ENCODE assay signal across 23 mouse cellular contexts in the genomic region with DNA sequence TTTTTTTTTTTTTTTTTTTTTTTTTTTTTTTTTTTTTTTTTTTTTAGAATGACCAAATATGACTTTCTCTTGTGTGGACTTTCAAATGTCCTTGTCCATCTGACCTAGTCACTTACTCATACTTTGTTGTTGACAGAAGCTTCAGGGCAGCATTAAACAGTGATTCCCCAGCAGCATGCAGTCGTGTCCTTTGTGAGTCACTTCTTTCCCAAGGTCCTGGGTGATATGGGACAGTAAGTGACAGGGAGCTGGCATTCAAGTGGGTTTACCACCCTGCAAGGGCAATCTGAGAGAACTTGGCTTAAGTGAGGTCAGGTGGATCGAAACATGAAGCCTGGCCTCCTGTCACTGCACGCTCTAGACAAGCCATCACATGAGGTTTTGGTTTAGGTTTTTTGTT.
DNase-seq lines count a peak whose midpoint lies in the region; ATAC-seq lines count a peak whose summit lies in the region.
"Had no signal": no experiment of that assay in that cellular context is flagged by ENCODE, and none has a peak within 500 bp of the region (broad histone marks: within the 10 kb centered on the region; RNA-seq: fewer than 3 reads in every experiment).

No protein-coding gene starts in this region.

- ATAC-seq in liver, embryonic 16.5 days (ENCODE audit: low read depth), result peak; percentile 56; the same call in 1 of the 2 replicates
- ATAC-seq in liver, embryonic 11.5 days (replicated peaks; ENCODE audit: low FRiP score), result no peak
- no peak for ATAC-seq in midbrain, embryonic 13.5 days
- ATAC-seq: forebrain, embryonic 14.5 days; midbrain, embryonic 16.5 days had no signal

- H3K4me1 ChIP-seq in heart, embryonic 10.5 days, result peaks cover 11% of the 10 kb centered on the region; the same call in 1 of the 2 replicates
- H3K4me1 ChIP-seq in liver, embryonic 16.5 days (ENCODE audit: control insufficient read depth, low read depth, low read length), result no peaks in the 10 kb centered on the region
- H3K4me1 ChIP-seq in liver, embryonic 11.5 days (replicated peaks; ENCODE audit: control insufficient read depth, insufficient read depth, low read length), result no peaks in the 10 kb centered on the region
- H3K4me1 ChIP-seq in embryonic facial prominence, embryonic 10.5 days, result peaks cover 5% of the 10 kb centered on the region; the same call in 1 of the 2 replicates
- no peaks in the 10 kb centered on the region; the same call in 1 of the 2 replicates for H3K4me1 ChIP-seq in midbrain, embryonic 13.5 days (replicated peaks)
- H3K4me1 ChIP-seq: embryonic facial prominence, embryonic 15.5 days; liver, embryonic 13.5 days had no signal

- peak; percentile 90 for DNase-seq in heart, adult 11 months
- DNase-seq in heart, embryonic 10.5 days (ENCODE audit: low spot score), result no peak
- no peak for DNase-seq in liver, embryonic 11.5 days (ENCODE audit: low spot score)
- DNase-seq in adrenal gland, postnatal 25 days, result peak; percentile 27
- DNase-seq in lung, postnatal 25 days (ENCODE audit: low spot score), result no peak
- no peak for DNase-seq in embryonic facial prominence, embryonic 10.5 days (ENCODE audit: low spot score)
- DNase-seq: cerebellum, adult 9-10 months; gastrocnemius, adult 2 months; kidney, adult 8-10 months; kidney, postnatal 10 days; liver, embryonic 13.5 days; lung, postnatal 4 days; right cerebral cortex, adult 18-20 months; thymus, adult 18-20 months; thymus, postnatal 4 days had no signal

- no peak overlapping the region for H3K4me3 ChIP-seq in heart, embryonic 10.5 days
- H3K4me3 ChIP-seq in liver, embryonic 16.5 days (ENCODE audit: low read depth, low read length), result no peak overlapping the region
- no peak overlapping the region for H3K4me3 ChIP-seq in liver, embryonic 11.5 days (ENCODE audit: low read depth, low read length)
- H3K4me3 ChIP-seq in embryonic facial prominence, embryonic 10.5 days, result no peak overlapping the region
- H3K4me3 ChIP-seq in midbrain, embryonic 13.5 days (replicated peaks), result no peak overlapping the region
- H3K4me3 ChIP-seq: embryonic facial prominence, embryonic 15.5 days; gastrocnemius, adult 2 months; hindbrain, embryonic 15.5 days; limb, embryonic 10.5 days; liver, embryonic 13.5 days; lung, embryonic 15.5 days had no signal

- no peak overlapping the region for H3K4me2 ChIP-seq in liver, embryonic 16.5 days (ENCODE audit: low read depth, low read length)
- H3K4me2 ChIP-seq in liver, embryonic 11.5 days, result no peak overlapping the region
- H3K4me2 ChIP-seq in midbrain, embryonic 13.5 days (replicated peaks), result no peak overlapping the region
- H3K4me2 ChIP-seq: embryonic facial prominence, embryonic 15.5 days; hindbrain, embryonic 15.5 days; liver, embryonic 13.5 days; lung, embryonic 15.5 days had no signal

- H3K9me3 ChIP-seq in heart, embryonic 10.5 days, result no peaks in the 10 kb centered on the region
- no peaks in the 10 kb centered on the region for H3K9me3 ChIP-seq in liver, embryonic 16.5 days (replicated peaks; ENCODE audit: control insufficient read depth, low read length)
- no peaks in the 10 kb centered on the region for H3K9me3 ChIP-seq in liver, embryonic 11.5 days (ENCODE audit: control insufficient read depth, low read length)
- no peaks in the 10 kb centered on the region for H3K9me3 ChIP-seq in embryonic facial prominence, embryonic 10.5 days
- no peaks in the 10 kb centered on the region for H3K9me3 ChIP-seq in midbrain, embryonic 13.5 days
- H3K9me3 ChIP-seq: embryonic facial prominence, embryonic 15.5 days; hindbrain, embryonic 15.5 days; limb, embryonic 10.5 days; liver, embryonic 13.5 days; lung, embryonic 15.5 days had no signal

- no peak overlapping the region for H3K9ac ChIP-seq in liver, embryonic 16.5 days (ENCODE audit: low read depth, low read length)
- H3K9ac ChIP-seq in liver, embryonic 11.5 days (ENCODE audit: low read depth, low read length), result no peak overlapping the region
- H3K9ac ChIP-seq in midbrain, embryonic 13.5 days (replicated peaks), result no peak overlapping the region
- H3K9ac ChIP-seq: embryonic facial prominence, embryonic 15.5 days; hindbrain, embryonic 15.5 days; liver, embryonic 13.5 days; lung, embryonic 15.5 days had no signal

- H3K36me3 ChIP-seq in heart, embryonic 10.5 days, result no peaks in the 10 kb centered on the region
- no peaks in the 10 kb centered on the region for H3K36me3 ChIP-seq in liver, embryonic 16.5 days (ENCODE audit: control insufficient read depth, insufficient read depth)
- no peaks in the 10 kb centered on the region for H3K36me3 ChIP-seq in liver, embryonic 11.5 days (ENCODE audit: control insufficient read depth, insufficient read depth, low read length)
- H3K36me3 ChIP-seq in embryonic facial prominence, embryonic 10.5 days (replicated peaks), result no peaks in the 10 kb centered on the region
- H3K36me3 ChIP-seq in midbrain, embryonic 13.5 days, result no peaks in the 10 kb centered on the region
- H3K36me3 ChIP-seq: embryonic facial prominence, embryonic 15.5 days; hindbrain, embryonic 15.5 days; limb, embryonic 10.5 days; liver, embryonic 13.5 days; lung, embryonic 15.5 days had no signal

- WGBS in heart, embryonic 10.5 days, result 67% methylated on average over 3 of the region's 3 CpGs
- 53% methylated on average over 3 of the region's 3 CpGs for WGBS in liver, embryonic 16.5 days (ENCODE audit: insufficient replicate concordance)
- 74% methylated on average over 3 of the region's 3 CpGs for WGBS in liver, embryonic 11.5 days
- WGBS in embryonic facial prominence, embryonic 10.5 days, result 82% methylated on average over 3 of the region's 3 CpGs
- WGBS in midbrain, embryonic 13.5 days, result 93% methylated on average over 3 of the region's 3 CpGs

- H3K27ac ChIP-seq in heart, embryonic 10.5 days, result no peak overlapping the region
- no peak overlapping the region for H3K27ac ChIP-seq in liver, embryonic 16.5 days (ENCODE audit: low read length)
- H3K27ac ChIP-seq in liver, embryonic 11.5 days (ENCODE audit: low read depth, low read length), result no peak overlapping the region
- no peak overlapping the region for H3K27ac ChIP-seq in embryonic facial prominence, embryonic 10.5 days (replicated peaks)
- no peak overlapping the region for H3K27ac ChIP-seq in midbrain, embryonic 13.5 days
- H3K27ac ChIP-seq: embryonic facial prominence, embryonic 15.5 days; gastrocnemius, adult 2 months; hindbrain, embryonic 15.5 days; limb, embryonic 10.5 days; liver, embryonic 13.5 days; lung, embryonic 15.5 days had no signal

- H3K27me3 ChIP-seq in heart, embryonic 10.5 days (ENCODE audit: insufficient read depth, poor library complexity, severe bottlenecking), result no peaks in the 10 kb centered on the region
- no peaks in the 10 kb centered on the region for H3K27me3 ChIP-seq in liver, embryonic 16.5 days (ENCODE audit: control insufficient read depth, insufficient read depth, low read depth, low read length)
- no peaks in the 10 kb centered on the region for H3K27me3 ChIP-seq in liver, embryonic 11.5 days (replicated peaks; ENCODE audit: control insufficient read depth, insufficient read depth, low read length)
- H3K27me3 ChIP-seq in embryonic facial prominence, embryonic 10.5 days (replicated peaks; ENCODE audit: low read depth, poor library complexity, severe bottlenecking), result no peaks in the 10 kb centered on the region
- no peaks in the 10 kb centered on the region for H3K27me3 ChIP-seq in midbrain, embryonic 13.5 days
- H3K27me3 ChIP-seq: embryonic facial prominence, embryonic 15.5 days; hindbrain, embryonic 15.5 days; liver, embryonic 13.5 days; lung, embryonic 15.5 days had no signal

Comparison
In these comparisons a context has a peak if more than half of its experiments do, and no peak if none do; other contexts are left out.
1. DNase-seq: peak in heart, adult 11 months (single experiment) and adrenal gland, postnatal 25 days (single experiment); none in heart, embryonic 10.5 days (single experiment), liver, embryonic 11.5 days (single experiment), lung, postnatal 25 days (single experiment) and embryonic facial prominence, embryonic 10.5 days (single experiment).